Mouse (Mus musculus) large intestine, adult 2 months (tissue): ENCODE results near the gene Ankrd31. TPM values are rescaled to one million over a fixed set of nuclear protein-coding genes. Genes with fewer than 3 reads are reported as not detected.
A peak's percentile ranks its signal among the peaks of the same experiment; 100 is the strongest.
"Not testable (repeated sequence)": the region's sequence is repeated elsewhere in the genome, so short reads cannot be mapped to it uniquely, and the experiment has no call there.

Experiments
- DNase-seq: peaks from one replicate; pipeline ENCODE4 v3.0.0-alpha.2; 2012; ENCODE audit warnings: low read depth, low spot score
- WGBS: fragments of 180-500 bp; shearing (Covaris S2); methylation state at CpG from one replicate; pipeline ENCODE4 v1.1.7; 2018; 5-methylcytosine and 5-hydroxymethylcytosine counted together
- polyA plus RNA-seq: library from polyadenylated mRNA; depleted of rRNA; stranded (reverse); fragments of >200 nt; gene quantifications from 2 replicates; pipeline ENCODE4 v1.2.3, GENCODE M21; 2012

Gene Ankrd31
- polyA plus RNA-seq, 1 experiment = not detected

- 37% methylated on average over 2 of the region's 2 CpGs for WGBS
- DNase-seq = no peak
Observed at GRCm38 (mm10) chr13:96852133-96852532, 104.1 kb downstream of the Ankrd31 start.

- 57% methylated on average over 1 of the region's 1 CpGs for WGBS
- DNase-seq = no peak
Observed at GRCm38 (mm10) chr13:96853256-96853655, 105.2 kb downstream of the Ankrd31 start.

- WGBS = 11% methylated on average over 3 of the region's 3 CpGs
- DNase-seq = peak; percentile 28
Observed at GRCm38 (mm10) chr13:96855191-96855590, 107.1 kb downstream of the Ankrd31 start.

GRCm38 (mm10) chr13:96859161-96859560 is 111.1 kb downstream of the Ankrd31 start:
- DNase-seq = no peak
- WGBS = 86% methylated on average over 3 of the region's 3 CpGs

GRCm38 (mm10) chr13:96870742-96871141 is 122.7 kb downstream of the Ankrd31 start:
- DNase-seq = no peak
- 84% methylated on average over 4 of the region's 4 CpGs for WGBS

- DNase-seq = no peak
Observed at GRCm38 (mm10) chr13:96874071-96874470, 126.0 kb downstream of the Ankrd31 start.

- 75% methylated on average over 12 of the region's 12 CpGs for WGBS
- no peak for DNase-seq
Observed at GRCm38 (mm10) chr13:96878220-96879057, 130.4 kb downstream of the Ankrd31 start.

- 39% methylated on average over 1 of the region's 1 CpGs for WGBS
- DNase-seq = no peak
Observed at GRCm38 (mm10) chr13:96884534-96884933, 136.5 kb downstream of the Ankrd31 start.

- 19% methylated on average over 2 of the region's 2 CpGs for WGBS
- no peak for DNase-seq
Observed at GRCm38 (mm10) chr13:96889985-96890384, 141.9 kb downstream of the Ankrd31 start.

- DNase-seq = no peak
- 79% methylated on average over 2 of the region's 2 CpGs for WGBS
Observed at GRCm38 (mm10) chr13:96895144-96895543, 147.1 kb downstream of the Ankrd31 start.

GRCm38 (mm10) chr13:96906717-96907116 is 158.6 kb downstream of the Ankrd31 start:
- 62% methylated on average over 3 of the region's 3 CpGs for WGBS
- DNase-seq = no peak

GRCm38 (mm10) chr13:96911202-96911601 is 163.1 kb downstream of the Ankrd31 start:
- DNase-seq = no peak
- WGBS = 74% methylated on average over 3 of the region's 3 CpGs

- DNase-seq = not testable (repeated sequence)
- WGBS = 62% methylated on average over 4 of the region's 4 CpGs
Observed at GRCm38 (mm10) chr13:96923134-96923533, 175.1 kb downstream of the Ankrd31 start.

- peak; percentile 48 for DNase-seq
- 8% methylated on average over 56 of the region's 56 CpGs for WGBS
Observed at GRCm38 (mm10) chr13:96923999-96924961, 176.2 kb downstream of the Ankrd31 start, which contains the start of gene Gcnt4. Gcnt4 (plus strand) TSS chr13:96924689.

- no peak for DNase-seq
- WGBS = 1% methylated on average over 53 of the region's 53 CpGs
Observed at GRCm38 (mm10) chr13:96924985-96925745, 177.1 kb downstream of the Ankrd31 start.

GRCm38 (mm10) chr13:96925991-96926725 is 178.1 kb downstream of the Ankrd31 start:
- 34% methylated on average over 10 of the region's 10 CpGs for WGBS
- DNase-seq = peak; percentile 48

GRCm38 (mm10) chr13:96927781-96928180 is 179.7 kb downstream of the Ankrd31 start:
- no peak for DNase-seq
- WGBS = 98% methylated on average over 1 of the region's 1 CpGs

- 75% methylated on average over 8 of the region's 8 CpGs for WGBS
- DNase-seq = no peak
Observed at GRCm38 (mm10) chr13:96928432-96929039, 180.5 kb downstream of the Ankrd31 start.

- no peak for DNase-seq
- 82% methylated on average over 5 of the region's 5 CpGs for WGBS
Observed at GRCm38 (mm10) chr13:96932745-96933144, 184.7 kb downstream of the Ankrd31 start.
